Mouse (Mus musculus) lung, embryonic 14.5 days (tissue): ENCODE measurements around the gene Ier3. TPM values are rescaled to one million over a fixed set of nuclear protein-coding genes. Genes with fewer than 3 reads are reported as not detected.

Experiments
- ATAC-seq: fragments of 200-750 bp; cut with Nextera tagmentation; 2 replicates; pipeline ENCODE4 v1.8.0; 2017; ENCODE audit warnings: mild to moderate bottlenecking, moderate TSS enrichment, moderate library complexity; ENCODE audit not compliant: insufficient read depth
- DNase-seq: peaks from one replicate; pipeline ENCODE4 v3.0.0-alpha.2; 2015
- H3K27ac ChIP-seq: fragments of 300-500 bp; sonication (generic); 2 replicates; pipeline ENCODE4 v1.5.1; 2014; ENCODE audit warnings: low read depth, mild to moderate bottlenecking, moderate library complexity
- H3K27me3 ChIP-seq: fragments of 300-500 bp; sonication (generic); 2 replicates; pipeline ENCODE4 v1.6.1; 2014; ENCODE audit warnings: low read length, control low read depth; ENCODE audit not compliant: insufficient read depth
- H3K36me3 ChIP-seq: fragments of 300-500 bp; sonication (generic); 2 replicates; pipeline ENCODE4 v1.6.1; 2014; ENCODE audit warnings: control low read depth; ENCODE audit not compliant: insufficient read depth
- H3K4me1 ChIP-seq: fragments of 300-500 bp; sonication (generic); 2 replicates; pipeline ENCODE4 v1.6.1; 2014; ENCODE audit warnings: antibody characterized with exemption, control low read depth; ENCODE audit not compliant: insufficient read depth
- H3K4me2 ChIP-seq: fragments of 300-500 bp; sonication (generic); 2 replicates; pipeline ENCODE4 v1.6.1; 2014; ENCODE audit warnings: mild to moderate bottlenecking
- H3K4me3 ChIP-seq: fragments of 300-500 bp; sonication (generic); 2 replicates; pipeline ENCODE4 v1.5.1; 2014; ENCODE audit warnings: low read depth, low read length
- H3K9ac ChIP-seq: fragments of 300-500 bp; sonication (generic); 2 replicates; pipeline ENCODE4 v1.6.1; 2014
- H3K9me3 ChIP-seq: fragments of 300-500 bp; sonication (generic); 2 replicates; pipeline ENCODE4 v1.6.1; 2016; ENCODE audit warnings: low read depth, low read length, control low read depth
- CTCF ChIP-seq: IDR thresholded peaks from 2 replicates; pipeline ENCODE4 v1.5.1; 2016; ENCODE audit warnings: antibody characterized with exemption, low read depth
- WGBS: fragments of 180-500 bp; shearing (Covaris S2); extraction: QIAGEN DNeasy Blood & Tissue Kit; methylation state at CpG from one replicate; pipeline ENCODE4 v1.1.7; 2014; 5-methylcytosine and 5-hydroxymethylcytosine counted together
- polyA plus RNA-seq: library from polyadenylated mRNA; unstranded; fragments of >200 nt; fragmentation: Nextera tagmentation; extraction: Ambion mirVana; gene quantifications from 2 replicates; pipeline ENCODE4 v1.2.1, GENCODE M21; 2014

The Ier3 gene
- polyA plus RNA-seq, 1 experiment from 2014 or later, result 5.0 TPM

DNA sequence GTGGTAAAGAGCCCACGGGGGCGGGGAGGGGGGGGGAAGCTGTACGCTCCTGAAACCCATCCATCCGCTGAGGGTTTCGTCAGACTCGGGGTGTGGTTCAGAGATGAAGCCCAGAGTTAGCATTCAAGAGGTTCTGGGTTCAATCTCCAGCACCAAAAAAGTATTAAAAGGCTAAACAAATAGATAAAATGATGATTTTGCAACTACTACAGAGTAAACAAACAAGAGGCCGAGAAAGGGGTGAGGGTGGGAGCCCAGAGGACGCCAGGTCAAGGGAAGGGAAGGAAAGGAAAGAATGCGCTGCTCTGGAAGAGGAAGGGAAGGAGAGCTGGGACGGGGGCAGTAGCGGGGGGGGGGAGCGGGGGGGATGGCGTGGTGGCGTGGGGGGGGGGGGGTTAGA lies 4.8 kb upstream of the Ier3 start:
- no peak for ATAC-seq
- WGBS, result 25% methylated on average over 14 of the region's 14 CpGs
- no peaks in the 10 kb centered on the region for H3K36me3 ChIP-seq
- no peak overlapping the region for H3K4me2 ChIP-seq
- H3K4me3 ChIP-seq, result no peak overlapping the region
- H3K9me3 ChIP-seq, result no peaks in the 10 kb centered on the region
- H3K4me1 ChIP-seq, result peaks cover 30% of the 10 kb centered on the region
- no peak overlapping the region for H3K9ac ChIP-seq
- H3K27me3 ChIP-seq, result no peaks in the 10 kb centered on the region
- no peak overlapping the region for H3K27ac ChIP-seq
- peak; percentile 26 for DNase-seq
- no peak for TF ChIP-seq CTCF

DNA sequence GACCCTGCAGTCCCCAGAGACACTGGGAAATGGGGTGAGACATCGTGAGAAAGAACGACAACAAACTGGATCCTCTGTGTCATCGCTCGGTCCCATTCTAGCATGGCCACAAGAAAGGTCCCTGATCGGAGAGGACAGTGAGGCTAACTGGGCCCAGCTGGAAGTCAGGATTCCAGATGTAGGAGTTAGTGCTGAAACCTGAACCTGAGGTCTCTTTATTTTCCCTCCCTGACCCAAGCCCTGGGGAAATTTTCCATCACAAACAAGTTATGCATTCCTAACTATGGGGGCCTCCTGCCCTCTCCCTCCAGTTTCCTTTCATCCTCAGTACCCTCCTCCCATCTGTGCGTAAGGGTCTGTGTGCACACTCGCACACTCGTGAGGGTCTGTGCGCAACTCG lies 4.3 kb upstream of the Ier3 start:
- Histone ChIP-seq H3K27me3 (no peaks in the 10 kb centered on the region), H3K9ac (0 out of 2 replicates have a peak overlapping the region, but pooled peaks have one; percentile 28), H3K4me3 (no peak overlapping the region), H3K9me3 (no peaks in the 10 kb centered on the region), H3K4me2 (no peak overlapping the region), H3K4me1 (peaks cover 29% of the 10 kb centered on the region), H3K27ac (peak overlapping the region; percentile 36; the same call in 1 of the 2 replicates), H3K36me3 (no peaks in the 10 kb centered on the region)
- DNase-seq (peak; percentile 51), ATAC-seq (no peak)
- no peak for TF ChIP-seq CTCF
- 32% methylated on average over 10 of the region's 10 CpGs for WGBS

- DNase-seq (no peak), ATAC-seq (no peak)
- 78% methylated on average over 5 of the region's 5 CpGs for WGBS
- peaks cover 4% of the 10 kb centered on the region; the same call in 1 of the 2 replicates for H3K36me3 ChIP-seq
- H3K9ac ChIP-seq, result no peak overlapping the region
- no peak overlapping the region for H3K4me2 ChIP-seq
- no peak overlapping the region for H3K4me3 ChIP-seq
- TF ChIP-seq CTCF, result no peak
- H3K9me3 ChIP-seq, result no peaks in the 10 kb centered on the region
- H3K27ac ChIP-seq, result no peak overlapping the region
- H3K27me3 ChIP-seq, result no peaks in the 10 kb centered on the region
- peaks cover 13% of the 10 kb centered on the region for H3K4me1 ChIP-seq
These were observed 1.4 kb upstream of the Ier3 start for GRCm38 (mm10) chr17:35820111-35820510.

DNA sequence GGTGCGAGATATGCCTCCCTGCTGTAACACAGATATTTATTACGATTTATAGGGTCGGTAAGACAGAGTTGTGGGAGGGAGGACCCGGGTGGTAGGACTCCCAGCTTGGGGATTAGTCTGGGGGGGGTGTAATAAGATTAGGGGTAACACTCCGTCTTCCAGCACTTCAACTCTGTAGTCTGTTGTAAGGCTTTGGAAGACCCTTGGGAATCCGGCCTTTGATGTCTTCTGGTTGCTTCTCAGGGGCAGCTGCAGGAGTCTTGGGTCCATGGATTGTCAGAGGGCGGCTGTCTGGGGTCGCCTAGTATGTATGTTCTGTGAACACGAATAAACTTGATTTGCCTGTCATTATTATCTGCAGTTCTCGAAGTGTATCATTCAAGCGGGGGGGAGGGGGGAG lies 1.1 kb downstream of the Ier3 start:
- no peak for TF ChIP-seq CTCF
- WGBS, result 4% methylated on average over 11 of the region's 11 CpGs
- Histone ChIP-seq H3K4me3 (peak overlapping the region; percentile 61), H3K9ac (peak overlapping the region; percentile 54), H3K4me2 (peak overlapping the region; percentile 98), H3K4me1 (peaks cover 8% of the 10 kb centered on the region), H3K27ac (peak overlapping the region; percentile 72), H3K36me3 (peaks cover 21% of the 10 kb centered on the region), H3K27me3 (no peaks in the 10 kb centered on the region), H3K9me3 (no peaks in the 10 kb centered on the region)
- ATAC-seq (peak; percentile 2; the same call in 1 of the 2 replicates), DNase-seq (no peak)

DNA sequence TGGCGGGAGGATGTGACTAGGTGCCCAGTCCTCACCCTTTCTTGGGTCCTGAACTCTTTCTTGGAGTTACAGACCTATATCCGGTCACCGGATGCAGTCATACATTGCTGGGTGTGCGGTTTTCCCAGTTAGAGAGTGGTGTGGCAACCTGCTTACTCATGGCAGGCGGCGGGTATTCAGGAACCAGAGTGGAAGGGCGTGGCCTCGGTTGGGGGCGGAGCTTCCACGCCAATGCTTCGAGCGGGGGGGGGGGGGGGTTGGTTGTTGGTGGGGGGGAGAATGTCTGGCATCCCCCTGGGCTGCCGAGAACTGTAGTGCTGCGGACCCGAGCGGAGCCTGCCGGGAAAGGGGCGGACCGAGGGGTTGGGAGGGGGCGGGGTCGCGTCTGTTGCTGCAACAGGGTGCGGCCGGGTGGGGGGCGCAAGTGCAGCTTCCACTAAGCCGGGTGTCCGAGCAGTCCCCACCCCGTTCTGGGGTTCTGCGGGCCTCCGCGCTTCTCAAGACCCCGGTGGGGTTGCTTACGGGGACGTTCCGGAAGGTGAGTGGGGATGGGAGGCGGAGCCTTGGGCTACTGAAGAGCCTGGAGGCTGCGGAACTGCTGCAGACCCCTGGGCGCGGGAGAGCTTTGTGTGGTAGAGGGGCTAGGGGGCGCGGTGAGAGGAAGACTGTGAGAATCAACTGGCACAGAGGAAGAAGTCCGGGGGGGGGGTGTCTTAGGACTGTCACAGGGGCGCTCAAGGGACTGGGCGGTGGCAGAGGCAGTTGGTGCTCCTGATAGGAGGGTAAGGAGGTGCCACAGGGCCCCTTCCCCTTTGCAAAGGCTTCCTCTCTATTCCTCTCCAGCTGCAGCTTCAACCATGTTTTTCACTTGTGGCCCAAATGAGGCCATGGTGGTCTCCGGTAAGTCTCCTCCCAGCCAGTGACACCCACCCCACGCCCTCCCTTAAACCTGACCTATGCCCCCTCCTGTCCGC lies 1.8 kb downstream of the Ier3 start, which contains the start of gene Flot1:
Gene Flot1, plus strand, starts transcription at position 267 of the 974 bp plus-strand sequence.
- ATAC-seq, result peak; percentile 85
- H3K4me3 ChIP-seq, result peak within 1 kb of the TSS; percentile 61
- under 1% methylated on average over 41 of the region's 47 CpGs for WGBS

DNA sequence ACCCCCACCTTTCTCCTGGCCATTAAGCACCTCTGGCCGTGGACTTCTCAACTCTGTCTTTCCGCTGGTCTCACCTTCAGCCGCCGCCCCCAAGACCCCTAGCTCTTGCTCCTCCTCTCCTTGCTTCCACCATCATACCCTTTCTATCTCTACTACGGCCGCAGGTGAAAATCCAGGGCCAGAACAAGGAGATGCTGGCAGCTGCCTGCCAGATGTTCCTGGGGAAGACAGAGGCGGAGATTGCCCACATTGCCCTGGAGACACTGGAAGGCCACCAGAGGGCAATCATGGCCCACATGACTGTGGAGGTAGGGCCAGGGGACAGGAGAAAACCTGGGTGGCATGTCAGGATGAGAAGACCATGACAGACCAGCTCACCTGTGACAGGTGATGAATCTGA lies 2.9 kb downstream of the Ier3 start:
- Histone ChIP-seq H3K36me3 (peaks cover 26% of the 10 kb centered on the region), H3K4me1 (peaks cover 8% of the 10 kb centered on the region), H3K9ac (no peak overlapping the region), H3K4me2 (peak overlapping the region; percentile 98; the same call in 1 of the 2 replicates), H3K27ac (no peak overlapping the region), H3K9me3 (no peaks in the 10 kb centered on the region), H3K4me3 (no peak overlapping the region), H3K27me3 (no peaks in the 10 kb centered on the region)
- no peak for DNase-seq
- ATAC-seq, result no peak
- TF ChIP-seq CTCF, result peak; percentile 51
- 61% methylated on average over 7 of the region's 7 CpGs for WGBS

More for the DNA sequence above, 1.8 kb downstream of the Ier3 start, which contains the start of gene Flot1:
- Histone ChIP-seq H3K4me1 (peaks cover 8% of the 10 kb centered on the region), H3K4me2 (peak within 1 kb of the TSS; percentile 98), H3K27me3 (no peaks in the 10 kb centered on the region), H3K9ac (peak within 1 kb of the TSS; percentile 65), H3K27ac (peak within 1 kb of the TSS; percentile 82), H3K36me3 (peaks cover 26% of the 10 kb centered on the region), H3K9me3 (no peaks in the 10 kb centered on the region)
- no peak; the same call in 1 of the 2 replicates for TF ChIP-seq CTCF
- peak; percentile 94 for DNase-seq
